Mouse (Mus musculus): ENCODE measurements at regions not wholly inside any gene's neighbourhood (a gene's known extent, or its start where the extent isn't known, plus 50 kb on each side); places are given as distances from the start of the nearest gene placed in this dataset.
A peak's percentile ranks its signal among the peaks of the same experiment; 100 is the strongest.

DNA sequence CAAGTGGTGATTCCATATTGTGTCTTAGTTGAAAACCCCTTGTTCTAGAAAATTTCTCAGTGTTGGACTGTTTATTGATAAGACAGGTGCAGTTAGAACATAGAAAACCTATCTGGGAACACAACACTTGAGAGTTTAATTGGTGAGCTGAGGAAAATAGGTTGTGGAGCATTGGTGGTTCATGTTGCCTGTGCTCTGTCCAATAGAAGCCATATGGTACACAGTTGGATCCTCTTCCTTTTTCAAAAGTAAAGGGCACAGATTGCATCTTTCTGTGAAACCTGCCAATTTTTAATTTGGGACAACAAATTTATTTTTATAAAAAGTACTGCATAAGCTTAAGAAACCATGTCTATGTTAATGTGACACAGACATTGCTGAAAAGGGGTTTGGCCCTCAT, 1499.8 kb downstream of the Cntnap5b start:
- DNase-seq, result peak in 1 of 2 experiments; percentile 30

DNA sequence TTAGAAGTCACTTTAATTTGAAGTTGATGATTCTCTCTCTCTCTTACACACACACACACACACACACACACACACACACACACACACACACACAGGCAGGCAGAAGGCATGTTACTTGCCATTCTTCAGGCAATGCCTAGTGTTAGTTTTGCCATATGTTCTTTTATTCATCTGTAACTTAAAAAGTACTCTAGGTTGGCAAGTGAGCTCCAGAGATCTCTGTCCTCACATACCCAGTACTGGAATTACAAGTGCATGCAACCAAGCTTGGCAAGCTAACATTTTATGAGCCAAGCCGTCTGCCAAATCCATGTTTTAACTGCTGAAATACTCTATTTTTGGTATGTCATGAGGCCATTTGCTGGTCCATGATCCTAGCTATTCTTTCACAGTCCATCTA, 1501.1 kb downstream of the Cntnap5b start:
- DNase-seq, result no peak

DNA sequence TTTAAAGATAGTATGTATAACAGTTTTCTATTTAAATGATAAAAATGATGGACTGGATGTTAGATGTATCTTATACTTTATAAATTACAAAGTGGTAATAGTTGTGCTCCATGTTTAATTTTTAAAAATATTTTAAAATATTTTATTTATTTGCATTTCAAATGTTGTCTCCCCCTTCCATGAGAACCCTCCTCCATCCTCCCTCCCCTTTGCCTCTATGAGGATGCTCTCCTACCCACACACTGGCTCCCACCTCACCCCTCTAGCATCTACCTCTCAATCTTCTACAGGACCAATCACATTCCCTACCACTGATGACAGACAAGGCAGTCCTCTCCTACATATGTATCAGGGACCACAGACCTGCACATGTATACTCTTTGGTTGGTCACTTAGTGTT, 1512.9 kb downstream of the Cntnap5b start:
- no peak for DNase-seq
